Comparison of ENCODE assay signal across 8 mouse cellular contexts in the genomic region with DNA sequence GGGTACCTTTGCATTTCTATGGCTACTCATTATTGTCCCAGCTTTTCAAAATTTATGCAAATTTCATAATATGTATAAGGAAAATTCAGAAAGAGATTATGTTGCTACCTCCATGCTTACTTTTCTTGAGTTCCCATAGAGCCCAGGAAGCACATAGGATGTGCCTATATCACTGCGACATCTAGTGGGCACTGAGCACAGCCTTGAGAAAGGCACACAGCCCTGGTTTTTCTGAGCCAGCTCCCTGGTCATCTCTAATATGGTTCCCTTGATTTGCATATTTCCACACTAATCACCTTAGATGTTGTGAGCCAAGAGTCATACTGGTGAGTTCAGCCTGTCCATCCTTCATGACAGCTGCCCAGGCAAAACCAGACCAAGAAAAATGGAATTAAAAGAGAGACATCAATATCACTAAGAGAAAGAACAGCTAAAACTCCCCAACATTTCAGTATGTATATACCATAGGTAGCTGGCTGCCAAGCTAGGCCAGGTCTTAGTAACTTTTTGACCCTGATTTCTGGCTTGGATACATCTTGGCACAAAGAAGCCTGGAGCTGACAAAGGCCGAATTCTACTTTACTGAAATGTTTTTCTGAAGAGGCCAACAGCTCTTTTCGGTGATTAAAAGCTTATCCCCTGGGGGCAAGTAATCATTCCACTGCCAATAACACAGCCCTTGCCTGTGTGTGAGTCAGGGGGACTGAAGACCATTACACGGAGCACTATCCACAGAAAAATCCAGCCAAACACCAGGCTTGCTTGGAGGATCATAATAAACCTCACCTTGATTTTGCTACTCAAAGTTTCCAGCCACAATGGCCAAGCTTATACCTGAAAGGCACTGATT.
DNase-seq lines count a peak whose midpoint lies in the region; ATAC-seq and TF ChIP-seq lines count a peak whose summit lies in the region.

No protein-coding gene starts in this region.

- TF ChIP-seq EP300 in MEL (IDR thresholded peaks at IDR 0.05; ENCODE audit: low read depth in 1 of 2, low read length in 2 of 2), result no peak

- peak; percentile 58 for TF ChIP-seq CTCF in kidney, adult 2 months (conservative IDR thresholded peaks at IDR 0.05; ENCODE audit: insufficient read depth, insufficient read length, low read depth, low read length)
- TF ChIP-seq CTCF in MEL (IDR thresholded peaks at IDR 0.05 in 2 of 3, conservative IDR thresholded peaks at IDR 0.05 in 1 of 3; ENCODE audit: control insufficient read depth in 1 of 3, insufficient read depth in 1 of 3, low read depth in 2 of 3, low read length in 3 of 3, poor library complexity in 1 of 3, severe bottlenecking in 1 of 3), result peak; percentile 23 to 58 (median 55); a peak in 5 of 6 replicates

- TF ChIP-seq RAD21 in MEL (IDR thresholded peaks at IDR 0.05; ENCODE audit: low read depth, low read length), result peak; percentile 61

- no peaks in the 10 kb centered on the region for H3K27me3 ChIP-seq in kidney, adult 2 months (replicated peaks; ENCODE audit: control insufficient read depth, insufficient read depth, low read length)
- no peaks in the 10 kb centered on the region for H3K27me3 ChIP-seq in MEL (ENCODE audit: control insufficient read depth in 1 of 2, insufficient read depth in 2 of 2, low read length in 2 of 2)
- no peaks in the 10 kb centered on the region for H3K27me3 ChIP-seq in hindbrain, embryonic 15.5 days
- no peaks in the 10 kb centered on the region for H3K27me3 ChIP-seq in midbrain, embryonic 14.5 days (ENCODE audit: control insufficient read depth, insufficient read depth, low read length)

- no peak overlapping the region for H3K4me3 ChIP-seq in kidney, adult 2 months (ENCODE audit: insufficient read depth, low read depth, low read length)
- H3K4me3 ChIP-seq in MEL (ENCODE audit: control insufficient read depth in 1 of 2, insufficient read depth in 1 of 2, low read depth in 2 of 2, low read length in 2 of 2), result no peak overlapping the region
- no peak overlapping the region for H3K4me3 ChIP-seq in hindbrain, embryonic 15.5 days
- no peak overlapping the region for H3K4me3 ChIP-seq in midbrain, embryonic 14.5 days (replicated peaks; ENCODE audit: low read depth, low read length)

- ATAC-seq in hindbrain, embryonic 15.5 days (ENCODE audit: low FRiP score, low read depth), result peak; percentile 81
- ATAC-seq in midbrain, embryonic 14.5 days (ENCODE audit: low FRiP score, low TSS enrichment), result no peak

- peak; percentile 26 for DNase-seq in kidney, adult 2 months
- DNase-seq in kidney, adult 18-20 months, result no peak
- peak; percentile 24 for DNase-seq in MEL (ENCODE audit: low read depth, low spot score)
- peak; percentile 79 to 81 for DNase-seq in cerebellum, postnatal 14 days
- peak; percentile 75 for DNase-seq in midbrain, embryonic 14.5 days
- DNase-seq in T-cell, adult 2 months (ENCODE audit: low spot score), result no peak
- DNase-seq in thymus, adult 18-20 months, result no peak

- H3K27ac ChIP-seq in kidney, adult 2 months (ENCODE audit: insufficient read depth, low read depth, low read length), result no peak overlapping the region
- no peak overlapping the region for H3K27ac ChIP-seq in MEL (ENCODE audit: control insufficient read depth, low read depth, low read length)
- H3K27ac ChIP-seq in hindbrain, embryonic 15.5 days (replicated peaks), result no peak overlapping the region
- H3K27ac ChIP-seq in midbrain, embryonic 14.5 days (replicated peaks; ENCODE audit: low read depth, low read length), result no peak overlapping the region

- no peaks in the 10 kb centered on the region for H3K4me1 ChIP-seq in kidney, adult 2 months (ENCODE audit: control insufficient read depth, insufficient read depth, low read length)
- H3K4me1 ChIP-seq in MEL (ENCODE audit: control insufficient read depth in 1 of 2, insufficient read depth in 2 of 2, low read length in 2 of 2), result no peaks in the 10 kb centered on the region
- H3K4me1 ChIP-seq in hindbrain, embryonic 15.5 days (replicated peaks), result no peaks in the 10 kb centered on the region
- no peaks in the 10 kb centered on the region for H3K4me1 ChIP-seq in midbrain, embryonic 14.5 days (ENCODE audit: control insufficient read depth, insufficient read depth, low read length)

- H3K9me3 ChIP-seq in MEL (replicated peaks; ENCODE audit: insufficient read depth, low read length), result no peaks in the 10 kb centered on the region
- H3K9me3 ChIP-seq in hindbrain, embryonic 15.5 days, result no peaks in the 10 kb centered on the region
- no peaks in the 10 kb centered on the region for H3K9me3 ChIP-seq in midbrain, embryonic 14.5 days (ENCODE audit: control insufficient read depth, low read length)

- TF ChIP-seq POLR2A in kidney, adult 2 months (IDR thresholded peaks at IDR 0.05; ENCODE audit: low read depth, low read length), result no peak
- TF ChIP-seq POLR2A in MEL (IDR thresholded peaks at IDR 0.05; ENCODE audit: control insufficient read depth in 1 of 2, insufficient read depth in 1 of 2, low read depth in 1 of 2, low read length in 2 of 2, poor library complexity in 1 of 2), result no peak

- no peak overlapping the region for H3K4me2 ChIP-seq in hindbrain, embryonic 15.5 days
- H3K4me2 ChIP-seq in midbrain, embryonic 14.5 days (ENCODE audit: low read length), result no peak overlapping the region

- H3K79me2 ChIP-seq in MEL (ENCODE audit: control insufficient read depth, insufficient read depth, low read length, poor library complexity), result no peaks in the 10 kb centered on the region

- H3K9ac ChIP-seq in MEL (ENCODE audit: control insufficient read depth, low read depth, low read length, poor library complexity, severe bottlenecking), result no peak overlapping the region
- H3K9ac ChIP-seq in hindbrain, embryonic 15.5 days, result no peak overlapping the region
- H3K9ac ChIP-seq in midbrain, embryonic 14.5 days (replicated peaks; ENCODE audit: low read length), result no peak overlapping the region

- WGBS in kidney, adult 2 months, result 47% methylated on average over 4 of the region's 4 CpGs
- WGBS in hindbrain, embryonic 15.5 days, result 46% methylated on average over 4 of the region's 4 CpGs
- WGBS in midbrain, embryonic 14.5 days, result 51% methylated on average over 4 of the region's 4 CpGs

- H3K36me3 ChIP-seq in kidney, adult 2 months (ENCODE audit: control insufficient read depth, insufficient read depth, low read length), result no peaks in the 10 kb centered on the region
- no peaks in the 10 kb centered on the region for H3K36me3 ChIP-seq in MEL (ENCODE audit: control insufficient read depth in 1 of 2, insufficient read depth in 2 of 2, low read length in 2 of 2)
- no peaks in the 10 kb centered on the region for H3K36me3 ChIP-seq in hindbrain, embryonic 15.5 days
- no peaks in the 10 kb centered on the region for H3K36me3 ChIP-seq in midbrain, embryonic 14.5 days (ENCODE audit: control insufficient read depth, insufficient read depth, low read length)

TF ChIP-seq in MEL, 35 proteins besides CTCF, POLR2A, EP300 and RAD21:
- TF ChIP-seq ZC3H11A (IDR thresholded peaks at IDR 0.05; ENCODE audit: low read depth, low read length) (0 out of 2 replicates have a peak, but pooled peaks have one; percentile 7), SMC3 (IDR thresholded peaks at IDR 0.05; ENCODE audit: low read depth, low read length) (peak; percentile 71), KAT2A (conservative IDR thresholded peaks at IDR 0.05; ENCODE audit: low read depth, low read length) (no peak), BHLHE40 (IDR thresholded peaks at IDR 0.05; ENCODE audit: borderline replicate concordance, low read depth, low read length) (no peak), TAL1 (IDR thresholded peaks at IDR 0.05; ENCODE audit: low read length) (no peak), CHD1 (IDR thresholded peaks at IDR 0.05; ENCODE audit: low read depth, low read length) (no peak), NELFE (IDR thresholded peaks at IDR 0.05; ENCODE audit: low read depth, low read length) (no peak), MAZ (IDR thresholded peaks at IDR 0.05; ENCODE audit: low read depth, low read length) (no peak), GATA1 (IDR thresholded peaks at IDR 0.05; ENCODE audit: low read depth, low read length) (no peak), POLR2AphosphoS5 (IDR thresholded peaks at IDR 0.05; ENCODE audit: borderline replicate concordance, low read depth, low read length) (no peak), USF1 (IDR thresholded peaks at IDR 0.05; ENCODE audit: low read depth, low read length) (no peak), ZMIZ1 (IDR thresholded peaks at IDR 0.05; ENCODE audit: low read depth, low read length) (no peak)

Comparison
In these comparisons a context has a peak if more than half of its experiments do, and no peak if none do; other contexts are left out.
1. DNase-seq: peak in kidney, adult 2 months (single experiment), MEL (single experiment), cerebellum, postnatal 14 days (2 of 2) and midbrain, embryonic 14.5 days (single experiment); none in kidney, adult 18-20 months (single experiment), T-cell, adult 2 months (single experiment) and thymus, adult 18-20 months (0 of 2).